Mouse (Mus musculus) megakaryocyte progenitor cell, adult 5-6 weeks (primary cell): ENCODE results near the gene Zan. TPM values are rescaled to one million over a fixed set of nuclear protein-coding genes. Genes with fewer than 3 reads are reported as not detected.

Source experiments
- ATAC-seq: replicated peaks from 2 replicates; pipeline ENCODE4 v1.8.0; 2016; ENCODE audit warnings: mild to moderate bottlenecking, moderate TSS enrichment, inconsistent platforms; ENCODE audit not compliant: poor library complexity
- total RNA-seq, 2 experiments: library from RNA; stranded (forward) in 1 of 2; stranded (reverse) in 1 of 2; fragments of 157-497, 149-512 nt in 1 of 2; fragments of 200-1000 nt in 1 of 2; gene quantifications; 2 replicates each; pipeline versions ENCODE4 v1.2.3 to v1.2.4; 2015 to 2017

Zan gene
- total RNA-seq, 2 experiments from 2014 or later, result under 0.01 to 0.47 TPM

DNA sequence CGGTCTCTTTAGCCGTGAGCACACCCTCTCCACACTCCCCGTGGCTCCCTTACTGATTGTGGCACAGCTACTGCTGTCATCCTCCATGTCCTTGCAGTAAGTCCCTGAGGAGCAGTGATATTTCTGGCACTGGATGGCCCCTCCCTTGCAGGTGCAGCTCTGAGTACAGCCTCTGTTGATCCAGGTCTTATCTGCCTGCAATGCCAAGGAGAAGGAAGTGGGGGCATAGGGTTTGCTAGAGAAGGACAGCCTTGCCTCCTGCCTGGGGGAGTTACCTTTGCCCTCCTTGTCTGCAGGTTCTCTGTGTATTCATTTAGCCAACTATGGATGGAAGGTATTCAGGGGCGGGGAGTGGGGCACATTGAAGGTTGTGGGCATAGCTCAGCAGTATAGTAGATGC, 57.0 kb downstream of the Zan start:
- no peak for ATAC-seq

DNA sequence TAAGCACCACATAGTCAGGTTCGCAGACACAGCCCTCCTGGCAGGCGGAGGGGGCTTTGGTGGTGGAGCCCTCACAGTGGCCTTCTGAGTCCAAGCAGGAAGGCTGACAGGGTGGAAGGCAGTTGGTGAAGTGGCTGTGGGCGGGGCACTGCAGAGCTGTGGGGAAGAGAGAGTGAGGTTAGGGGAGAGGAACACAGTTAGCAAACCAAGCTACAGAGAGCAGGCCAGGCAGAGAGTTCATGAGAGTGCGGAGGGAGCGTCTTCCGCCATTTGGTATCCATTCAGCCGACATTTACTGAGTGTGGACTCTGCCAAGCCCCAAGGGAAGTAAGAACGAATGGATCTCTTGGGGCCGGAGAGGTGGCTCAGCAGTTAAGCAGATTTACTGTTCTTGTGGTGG, 57.8 kb downstream of the Zan start:
- ATAC-seq, result peak; percentile 93

DNA sequence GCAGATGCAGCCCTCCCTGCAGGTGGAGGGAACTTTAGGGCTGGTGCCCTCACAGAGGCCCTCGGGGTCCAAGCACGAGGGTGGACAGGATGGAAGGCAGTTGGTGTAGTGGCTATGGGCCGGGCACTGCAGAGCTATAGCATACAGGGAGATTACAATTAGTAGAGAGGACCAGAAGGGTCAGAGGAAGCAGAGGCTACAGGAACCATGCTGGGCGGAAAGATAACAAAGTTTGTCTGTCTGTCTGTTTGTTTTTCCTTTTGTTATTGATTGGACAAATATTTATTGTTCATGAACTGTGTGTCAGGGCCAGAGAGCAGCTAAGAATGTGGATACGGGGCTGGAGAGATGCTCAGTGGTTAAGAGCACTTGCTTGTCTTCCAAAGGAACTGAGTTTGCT, 62.6 kb downstream of the Zan start:
- ATAC-seq, result no peak

DNA sequence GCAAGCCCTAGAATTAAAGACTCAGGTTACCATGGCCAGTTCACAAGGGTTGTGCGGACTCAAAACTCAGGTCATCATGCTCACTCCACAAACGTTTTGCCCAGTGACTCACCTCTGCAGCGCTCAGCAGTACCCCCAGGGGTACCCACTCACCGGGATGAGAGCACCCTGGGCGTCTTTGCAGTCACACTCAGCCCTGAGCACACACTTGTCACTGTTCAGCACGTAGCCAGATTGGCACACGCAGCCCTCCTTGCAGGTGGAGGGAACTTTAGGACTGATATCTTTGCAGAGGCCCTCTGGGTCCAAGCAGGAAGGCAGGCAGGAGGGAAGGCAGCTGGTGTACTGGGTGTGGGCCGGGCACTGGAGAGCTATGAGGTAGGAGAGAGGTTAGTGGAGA, 65.6 kb downstream of the Zan start:
- no peak for ATAC-seq

DNA sequence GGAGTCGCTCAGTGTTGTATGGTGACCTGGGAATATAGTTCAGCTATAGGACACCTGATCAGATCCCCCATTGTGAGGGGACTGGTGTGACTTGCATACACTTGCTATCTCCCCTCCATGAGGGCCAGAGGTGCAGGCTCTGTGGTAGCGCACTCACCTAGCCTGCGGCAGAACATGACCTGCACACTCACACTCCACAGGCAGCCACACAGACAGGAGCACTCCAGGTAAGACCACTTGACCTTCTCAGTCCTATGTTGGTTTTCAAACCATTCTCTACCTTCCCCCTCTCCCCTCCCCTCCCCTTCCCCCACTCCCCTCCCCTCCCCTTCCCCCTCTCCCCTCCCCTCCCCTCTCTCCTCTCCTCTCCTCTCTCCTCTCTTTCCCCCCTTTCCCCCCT, 66.3 kb downstream of the Zan start:
- ATAC-seq, result no peak

DNA sequence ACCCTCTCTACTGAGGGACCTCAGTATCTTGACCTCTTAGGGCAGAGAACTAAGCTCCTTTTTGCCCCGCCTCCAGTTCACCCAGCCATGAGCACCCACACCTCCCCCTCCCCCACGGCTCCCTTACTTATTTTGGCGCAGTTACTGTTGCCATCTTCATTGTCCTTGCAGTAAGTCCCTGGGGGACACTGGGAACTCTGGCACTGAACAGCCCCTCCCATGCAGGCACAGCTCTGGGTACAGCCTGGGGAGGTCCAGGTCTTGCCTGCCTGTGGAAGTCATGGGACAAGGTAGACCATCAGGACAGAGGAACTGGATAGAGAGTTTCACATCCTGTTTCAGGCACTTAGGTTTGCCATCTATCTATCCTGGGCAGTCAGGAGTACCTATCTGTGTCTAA, 66.8 kb downstream of the Zan start:
- no peak for ATAC-seq

DNA sequence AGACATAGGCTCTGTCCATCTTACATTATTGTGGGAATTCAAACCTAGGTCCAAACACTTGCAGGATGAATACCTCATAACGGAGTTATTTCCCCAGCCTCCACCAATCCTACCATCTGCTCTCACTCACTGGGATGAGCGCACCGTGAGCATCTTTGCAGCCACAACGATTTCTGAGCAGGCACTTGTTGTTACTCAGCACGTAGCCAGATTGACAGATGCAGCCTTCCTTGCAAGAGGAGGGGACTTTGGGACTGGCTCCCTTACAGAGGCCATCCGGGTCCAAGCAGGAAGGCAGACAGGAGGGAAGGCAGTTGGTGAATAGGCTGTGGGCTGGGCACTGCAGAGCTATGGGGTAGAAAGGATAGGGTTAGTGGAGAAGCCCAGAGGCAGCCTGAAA, 67.4 kb downstream of the Zan start:
- ATAC-seq, result no peak

DNA sequence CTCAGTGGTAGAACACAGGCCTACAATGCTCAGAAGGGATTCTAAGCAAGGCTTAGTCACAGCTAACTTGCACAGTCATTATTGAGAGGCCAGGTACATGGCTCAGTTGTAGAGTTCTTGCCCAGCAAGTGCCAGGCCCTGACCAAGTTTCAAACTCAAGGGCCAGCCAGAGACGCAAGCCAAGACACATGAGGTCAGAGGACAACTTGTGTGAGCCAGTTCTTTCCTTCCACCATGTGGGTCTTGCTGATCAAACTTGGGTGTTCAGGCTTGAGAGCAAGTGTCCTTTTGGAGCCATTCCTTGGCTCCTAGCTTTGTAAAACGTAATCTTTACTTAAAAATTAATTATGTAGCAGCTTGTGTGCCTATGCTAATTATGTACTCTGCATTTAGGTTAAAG, 72.8 kb downstream of the Zan start:
- no peak for ATAC-seq

DNA sequence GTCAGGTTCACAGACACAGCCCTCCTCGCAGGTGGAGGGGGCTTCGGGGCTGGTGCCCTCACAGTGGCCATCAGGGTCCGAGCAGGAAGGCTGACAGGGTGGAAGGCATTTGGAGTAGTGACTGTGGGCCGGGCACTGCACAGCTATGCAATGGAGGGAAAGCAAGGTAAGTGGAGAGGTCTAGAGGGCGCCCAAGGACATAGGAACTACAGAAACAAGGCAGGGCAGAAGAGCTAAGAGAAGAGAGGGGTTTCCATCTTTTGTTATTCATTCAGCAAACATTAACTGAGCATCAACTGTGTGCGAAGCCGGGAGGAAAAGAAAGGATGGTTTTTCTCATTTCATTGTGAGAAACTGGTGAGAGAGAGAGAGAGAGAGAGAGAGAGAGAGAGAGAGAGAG, 82.4 kb downstream of the Zan start:
- ATAC-seq, result no peak

DNA sequence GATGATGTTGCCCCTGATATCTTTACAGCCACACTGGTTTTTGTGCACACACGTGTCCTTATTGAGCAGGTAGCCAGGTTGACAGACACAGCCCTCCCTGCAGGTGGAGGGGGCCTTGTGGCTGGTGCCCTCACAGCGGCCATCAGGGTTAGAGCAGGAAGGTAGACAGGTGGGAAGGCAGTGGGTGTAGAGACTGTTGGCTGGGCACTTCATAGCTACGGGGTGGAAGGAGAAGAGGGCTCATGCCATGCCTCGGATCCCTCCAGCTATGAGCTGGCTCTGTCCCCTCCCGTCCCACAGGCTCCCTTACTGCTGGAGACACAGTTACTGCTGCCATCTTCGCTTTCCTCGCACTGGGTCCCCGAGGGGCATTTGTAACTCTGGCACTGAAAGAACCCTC, 85.2 kb downstream of the Zan start:
- ATAC-seq, result no peak

DNA sequence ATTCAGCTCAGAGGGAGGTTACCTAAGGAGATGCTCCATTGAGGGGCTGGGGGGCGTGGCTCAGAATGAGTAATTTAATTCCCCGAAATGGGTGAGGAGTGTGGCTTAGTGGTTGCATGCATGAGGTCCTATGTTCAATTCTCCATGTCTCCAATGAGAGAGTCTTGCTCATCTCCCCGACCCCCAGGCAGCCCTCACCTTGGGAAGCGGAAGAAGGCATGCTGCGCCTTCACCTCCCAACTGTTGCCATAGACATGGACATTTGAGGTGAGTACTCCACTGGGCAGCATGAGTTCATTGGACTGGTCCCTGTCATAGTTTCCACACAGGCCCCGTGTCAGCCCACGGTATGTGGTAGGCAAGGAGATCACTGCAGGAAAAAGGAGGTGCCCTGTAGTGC, 90.2 kb downstream of the Zan start:
- ATAC-seq, result no peak

DNA sequence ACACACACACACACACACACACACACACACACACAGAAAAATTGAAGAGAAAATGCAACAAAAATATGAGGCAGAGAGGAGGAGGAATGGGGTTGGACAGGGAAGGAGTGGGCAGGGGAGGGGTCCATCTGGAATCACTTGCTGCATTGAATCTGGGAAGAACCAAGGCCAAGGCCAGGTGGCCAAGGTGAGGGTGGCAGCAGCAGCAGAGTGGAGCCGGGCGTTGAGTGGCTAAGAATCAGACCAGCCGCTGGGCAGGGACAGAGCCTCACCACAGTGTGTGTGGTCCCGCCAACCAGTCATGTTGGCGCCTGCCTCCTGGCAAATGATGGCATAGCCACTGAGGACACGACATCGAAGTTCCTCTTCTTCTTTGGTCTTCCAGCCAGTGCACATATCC, 93.4 kb downstream of the Zan start:
- no peak for ATAC-seq

DNA sequence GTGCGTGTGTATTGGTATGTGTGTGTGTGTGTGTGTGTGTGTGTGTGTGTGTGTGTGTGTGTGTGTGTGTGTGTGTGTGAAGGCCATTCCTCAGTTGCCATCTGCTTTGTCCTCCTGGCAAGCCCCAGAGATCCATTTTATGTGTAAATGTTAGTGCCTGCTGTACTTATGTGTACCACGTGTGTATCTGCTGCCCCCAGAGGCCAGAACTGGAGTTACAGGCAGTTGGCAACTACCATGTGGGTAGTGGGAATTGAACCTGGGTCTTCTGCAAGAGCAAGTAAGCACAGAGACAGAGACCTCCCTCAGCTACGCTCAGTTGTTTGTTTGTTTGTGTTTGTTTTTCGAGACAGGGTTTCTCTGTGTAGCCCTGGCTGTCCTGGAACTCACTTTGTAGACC, 95.7 kb downstream of the Zan start:
- ATAC-seq, result peak; percentile 86

DNA sequence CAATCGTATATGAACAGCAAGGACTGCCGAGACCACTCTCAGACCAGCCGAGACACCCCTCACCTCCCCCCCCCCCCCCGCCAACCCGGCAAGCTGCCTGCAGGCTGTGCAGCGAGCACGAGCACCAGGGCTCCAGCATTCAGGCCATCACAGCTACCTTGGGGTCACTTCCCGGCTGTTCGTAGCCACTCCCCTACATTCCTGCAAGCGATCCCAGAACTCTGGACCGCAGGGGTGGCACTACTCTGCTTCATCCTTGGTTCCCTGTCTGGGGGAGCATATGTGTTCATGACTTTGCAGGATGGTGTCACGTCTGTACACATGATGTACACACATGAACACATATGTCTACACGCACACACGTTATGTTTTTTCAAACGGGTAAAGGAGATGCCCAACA, 99.3 kb downstream of the Zan start:
- no peak for ATAC-seq

DNA sequence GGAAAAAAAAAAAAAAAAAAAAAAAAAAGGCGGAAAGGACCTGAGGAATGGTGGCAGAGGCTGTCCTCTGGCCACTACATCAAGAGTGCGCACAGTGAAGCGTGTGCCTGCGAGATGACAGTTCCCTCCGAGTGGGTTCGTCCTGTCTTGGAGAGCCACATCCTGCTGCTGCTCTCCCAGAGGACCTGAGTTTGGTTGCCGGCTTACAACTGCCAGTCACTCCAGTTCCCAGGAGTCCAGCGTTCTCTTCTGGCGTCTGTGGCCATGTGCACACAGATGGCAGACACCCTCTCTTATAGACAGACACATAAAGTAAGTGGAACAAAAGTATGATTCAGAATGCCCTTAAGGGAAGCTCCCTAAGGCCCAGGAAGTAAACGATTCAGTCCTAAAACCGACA, 99.7 kb downstream of the Zan start:
- no peak for ATAC-seq

DNA sequence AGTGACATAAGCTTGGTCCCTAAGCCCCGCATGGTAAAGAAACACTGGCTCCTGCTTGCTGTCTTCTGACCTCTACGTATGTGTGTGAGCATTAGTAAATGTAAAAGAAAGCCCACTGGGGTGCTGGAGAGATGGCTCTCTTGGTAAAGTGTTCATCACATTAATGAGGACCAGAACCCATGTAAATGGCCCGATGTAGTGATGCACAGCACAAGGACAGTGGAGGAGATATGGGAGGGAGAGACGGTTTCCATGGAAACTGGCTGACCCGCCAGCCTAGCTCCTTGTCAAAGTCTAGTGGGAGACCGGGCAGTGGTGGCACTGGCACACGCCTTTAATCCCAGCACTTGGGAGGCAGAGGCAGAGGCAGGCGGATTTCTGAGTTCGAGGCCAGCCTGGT, 100.1 kb downstream of the Zan start:
- no peak for ATAC-seq

DNA sequence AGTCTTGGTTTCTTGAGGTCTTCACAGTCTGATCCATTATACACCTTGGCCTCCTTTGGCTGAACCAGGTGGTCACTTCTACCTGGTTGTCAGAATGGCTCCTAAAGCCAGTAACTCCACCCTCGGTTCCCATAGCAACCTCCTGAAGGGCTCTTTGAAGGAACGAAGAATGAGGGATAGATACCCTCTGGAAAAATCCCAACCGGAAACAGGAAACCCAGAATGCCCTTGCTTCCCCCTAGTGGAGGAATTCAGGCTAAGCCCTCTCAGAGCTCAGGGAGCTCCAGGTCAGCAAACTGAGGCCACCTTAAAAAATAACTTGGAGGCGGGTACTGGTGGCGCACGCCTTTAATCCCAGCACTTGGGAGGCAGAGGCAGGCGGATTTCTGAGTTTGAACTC, 100.7 kb downstream of the Zan start:
- no peak for ATAC-seq

DNA sequence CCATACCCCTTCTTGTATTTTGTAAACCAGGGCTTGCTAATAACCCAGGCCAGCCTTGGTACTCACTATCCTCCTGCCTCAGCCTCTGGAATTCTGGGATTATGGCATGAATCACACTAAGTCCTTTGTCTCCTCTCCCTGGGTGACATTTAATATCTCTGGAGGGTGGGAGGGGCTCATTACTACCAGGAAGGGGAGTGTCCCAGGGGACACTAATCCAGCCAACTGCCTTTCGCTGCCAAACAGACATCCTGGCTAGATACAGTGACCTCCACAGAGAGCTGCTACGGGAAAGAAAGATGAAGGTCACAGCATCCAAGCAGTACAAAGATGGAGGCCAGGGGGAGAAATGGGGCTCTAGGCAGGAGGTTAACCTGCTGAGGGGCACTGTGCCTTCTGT, 101.2 kb downstream of the Zan start:
- ATAC-seq, result no peak

DNA sequence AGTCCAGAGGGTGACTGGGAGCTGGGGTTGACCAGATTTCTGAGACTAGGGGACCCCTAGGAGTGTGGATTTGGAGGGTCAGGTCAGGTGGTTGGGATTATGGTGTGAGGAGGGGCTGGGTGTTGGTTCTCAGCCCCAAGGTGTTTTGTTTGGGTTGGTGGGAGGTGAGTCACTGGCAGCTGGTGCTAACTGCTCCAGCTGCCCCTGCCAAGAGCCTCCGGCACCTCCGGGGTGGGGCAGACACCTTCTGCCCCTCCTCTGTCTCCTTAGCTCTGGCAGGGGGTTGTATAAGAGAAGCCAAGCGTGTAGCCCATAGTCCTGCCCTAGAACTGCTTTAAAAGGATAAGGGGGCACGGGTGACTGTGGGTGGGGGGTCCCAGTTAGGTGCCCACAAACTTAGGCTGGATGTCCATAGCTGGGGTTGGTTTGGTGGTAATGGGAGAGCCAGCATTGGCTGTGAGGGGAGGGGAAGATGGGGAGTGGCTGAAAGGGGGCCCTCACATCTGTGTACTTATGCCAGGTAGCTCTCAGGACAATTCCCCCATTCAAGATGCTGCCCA, 102.3 kb downstream of the Zan start:
- ATAC-seq, result no peak

DNA sequence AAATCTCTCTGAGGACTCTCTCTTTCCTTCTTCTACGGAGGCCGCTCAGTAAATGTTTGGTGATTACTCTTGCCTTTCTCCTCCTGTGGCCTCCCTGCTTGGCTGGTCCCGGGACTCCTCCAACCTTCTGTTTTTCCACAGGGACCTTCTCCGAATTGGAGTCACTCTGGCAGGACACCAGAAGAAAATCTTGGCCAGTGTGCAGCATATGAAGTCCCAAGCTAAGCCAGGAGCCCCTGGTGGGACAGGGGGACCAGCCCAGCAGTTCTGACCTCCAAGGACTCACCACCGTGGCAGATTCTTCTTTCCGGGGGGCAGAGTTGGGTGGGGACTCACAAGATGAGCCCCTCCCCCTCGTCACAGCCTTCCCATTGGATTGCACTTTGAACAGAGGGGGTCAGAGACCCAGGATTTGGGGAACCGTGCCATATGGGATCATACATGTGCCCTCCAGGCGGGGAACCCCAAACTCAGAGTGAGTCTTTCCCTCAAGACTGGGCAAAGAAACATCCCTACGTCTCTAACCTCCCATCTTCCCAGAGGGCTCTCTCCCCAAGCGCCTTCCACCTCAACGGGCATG, 103.4 kb downstream of the Zan start:
- ATAC-seq, result no peak

DNA sequence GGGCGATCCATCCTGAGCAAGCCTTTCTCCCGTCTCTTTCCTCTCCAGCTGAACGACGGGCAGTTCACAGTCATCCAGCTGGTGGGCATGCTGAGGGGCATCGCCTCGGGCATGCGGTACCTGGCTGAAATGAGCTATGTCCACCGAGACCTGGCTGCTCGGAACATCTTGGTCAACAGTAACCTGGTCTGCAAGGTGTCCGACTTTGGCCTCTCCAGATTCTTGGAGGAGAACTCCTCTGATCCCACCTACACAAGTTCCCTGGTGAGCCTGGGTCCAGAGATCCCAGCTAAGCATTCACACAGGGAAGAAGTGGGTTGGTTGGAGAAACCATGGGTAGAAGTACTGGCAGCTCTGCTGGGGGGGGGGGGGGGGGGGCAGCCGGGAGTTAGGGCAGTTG, 107.2 kb downstream of the Zan start:
- ATAC-seq, result no peak

DNA sequence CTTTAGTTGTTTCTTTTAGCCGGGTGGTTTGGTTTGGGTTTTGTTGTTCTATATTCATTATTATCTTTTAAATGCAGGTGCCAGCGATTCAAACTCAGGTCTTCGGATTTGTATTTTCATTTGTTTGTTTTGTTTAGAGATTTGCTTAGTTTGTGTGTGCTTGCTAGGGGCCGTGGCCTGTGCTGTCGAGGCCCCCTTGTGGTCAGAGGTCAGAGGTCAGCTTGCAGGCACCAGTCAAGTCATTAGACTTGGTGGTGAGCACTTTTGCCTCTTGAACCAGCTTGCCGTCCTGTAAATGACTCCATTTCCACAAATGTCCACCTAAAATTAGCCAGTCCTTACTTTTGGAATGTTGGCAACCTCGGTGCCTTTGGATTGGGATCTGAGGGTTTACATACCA, 118.5 kb downstream of the Zan start:
- no peak for ATAC-seq

DNA sequence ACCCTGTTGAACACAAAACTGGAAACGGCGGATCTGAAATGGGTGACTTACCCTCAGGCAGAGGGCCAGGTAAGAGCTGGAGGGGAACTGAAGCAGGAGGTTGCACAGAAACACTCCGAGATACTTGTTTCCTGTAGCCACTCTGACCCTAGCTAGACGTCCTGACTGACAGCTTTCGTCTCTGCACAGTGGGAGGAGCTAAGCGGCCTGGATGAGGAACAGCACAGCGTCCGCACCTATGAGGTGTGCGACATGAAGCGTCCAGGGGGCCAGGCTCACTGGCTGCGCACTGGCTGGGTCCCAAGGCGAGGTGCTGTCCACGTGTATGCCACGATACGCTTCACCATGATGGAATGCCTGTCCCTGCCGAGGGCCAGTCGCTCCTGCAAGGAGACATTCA, 122.8 kb downstream of the Zan start:
- ATAC-seq, result no peak
